Mouse (Mus musculus): ENCODE measurements around the gene Gm28038.

The Gm28038 gene

DNA sequence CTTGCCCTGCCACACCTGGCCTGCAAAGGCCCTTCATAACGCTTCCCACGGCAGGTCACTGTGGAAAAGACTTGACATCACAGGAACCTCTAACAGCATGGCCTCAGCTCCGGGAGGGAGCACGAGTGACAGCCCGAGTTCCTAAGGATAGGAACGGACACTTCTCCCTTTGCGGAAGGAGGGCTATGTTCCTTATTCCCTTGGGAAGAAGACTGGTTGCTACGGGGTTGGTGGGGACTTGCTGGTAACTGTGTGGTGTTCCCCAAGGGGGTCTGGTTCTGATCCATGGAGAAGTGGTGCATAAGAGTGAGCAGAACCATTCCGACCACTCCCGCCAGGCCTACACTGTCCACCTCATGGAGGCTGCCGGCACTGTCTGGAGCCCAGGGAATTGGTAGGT, at the start of gene Gm28038:
Gm28038 (plus strand) TSS at position 301 of the 400 bp plus-strand sequence.
- 94% methylated on average over 11 of the region's 11 CpGs for WGBS

GRCm38 (mm10) chr2:30235593-30235992, 45.2 kb upstream of the Gm28038 start:
- WGBS = 82% methylated on average over 5 of the region's 5 CpGs

DNA sequence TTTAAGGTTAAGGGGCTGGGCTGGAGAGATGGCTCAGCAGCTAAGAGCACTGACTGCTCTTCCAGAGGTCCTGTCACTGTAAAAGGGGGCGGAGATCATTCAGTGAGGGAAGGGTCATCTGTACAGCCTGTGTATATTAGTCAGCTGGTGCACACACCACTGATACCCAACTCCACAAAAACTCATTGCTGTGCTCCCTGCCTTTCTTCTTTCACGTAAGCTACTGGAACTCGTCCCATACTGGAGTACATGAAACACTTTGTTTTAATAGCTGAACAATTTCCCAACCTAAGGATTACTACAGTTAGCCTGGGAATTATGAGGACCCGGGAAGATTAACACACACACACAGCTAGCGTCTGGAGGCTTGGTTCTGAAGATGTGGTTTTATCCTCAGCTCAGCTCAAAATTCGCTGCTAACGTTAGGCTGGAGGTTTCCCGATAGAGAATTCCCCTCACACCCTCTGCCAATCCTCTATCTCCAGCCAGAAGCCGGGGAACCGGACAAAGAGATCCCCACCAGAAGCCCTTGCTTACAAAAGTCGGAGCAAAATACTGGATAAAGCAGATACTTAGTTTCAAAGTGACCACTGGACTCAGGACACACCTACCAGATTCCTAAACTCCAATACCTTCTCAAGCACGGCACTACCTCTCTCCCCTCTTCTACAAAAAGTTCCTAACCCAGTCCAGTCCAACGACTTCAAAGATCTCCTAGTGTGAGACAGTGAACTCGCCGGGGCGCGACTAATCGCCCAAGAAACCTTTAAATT, 44.2 kb upstream of the Gm28038 start:
- 3% methylated on average over 18 of the region's 18 CpGs for WGBS

- WGBS = 1% methylated on average over 67 of the region's 67 CpGs
These were observed 43.5 kb upstream of the Gm28038 start, which contains the start of gene Lrrc8a for GRCm38 (mm10) chr2:30237199-30237880. Gene Lrrc8a (plus strand): TSS chr2:30237715.

GRCm38 (mm10) chr2:30237881-30238280, 43.0 kb upstream of the Gm28038 start:
- WGBS = under 1% methylated on average over 39 of the region's 42 CpGs

DNA sequence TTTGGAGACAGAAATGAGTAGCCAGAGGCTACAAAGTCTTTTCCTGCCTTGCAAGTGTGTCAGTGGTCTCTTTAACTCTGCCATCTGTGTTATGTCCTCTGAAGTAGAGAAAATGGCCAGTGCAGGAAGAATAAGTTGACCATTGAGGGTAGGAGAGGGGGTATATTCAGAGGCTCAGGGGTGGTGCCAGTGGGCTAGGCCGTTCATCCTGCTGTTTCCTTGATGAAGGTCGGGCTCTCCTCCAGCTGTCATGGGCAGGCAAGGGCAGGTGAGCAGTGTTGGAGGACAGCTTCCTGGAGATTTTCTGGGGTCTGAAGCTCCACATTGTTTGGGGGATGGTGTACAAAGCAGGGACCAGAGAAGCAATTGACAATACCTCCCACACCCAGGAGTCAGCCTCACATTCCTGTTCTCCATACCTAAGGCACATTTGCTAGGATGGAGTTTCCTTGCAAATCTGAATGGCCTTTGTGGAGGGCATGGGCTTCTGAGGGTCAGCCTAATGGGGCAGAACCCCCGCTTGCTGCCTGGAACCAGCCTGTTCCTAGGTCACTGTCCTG, 41.9 kb upstream of the Gm28038 start:
- WGBS = 66% methylated on average over 3 of the region's 3 CpGs

DNA sequence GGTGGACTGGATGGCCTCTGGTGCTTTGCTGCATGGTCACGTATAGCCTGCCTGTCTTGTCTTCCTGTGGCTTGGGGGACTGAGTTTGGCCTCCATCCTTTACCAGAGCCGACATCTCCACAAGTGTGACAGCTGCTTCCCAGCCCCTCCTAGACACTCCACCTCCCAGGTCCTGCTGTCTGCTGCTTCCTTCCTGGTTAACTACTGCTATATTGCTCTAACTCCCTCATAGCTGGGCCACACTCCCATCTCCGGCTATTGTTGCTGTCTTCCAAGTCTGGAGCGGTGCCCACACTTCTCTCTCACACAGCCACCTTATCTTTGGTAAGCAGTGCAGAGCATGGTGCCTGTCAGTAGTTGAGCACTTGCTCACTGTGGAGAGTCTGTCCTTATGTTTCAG, 41.1 kb upstream of the Gm28038 start:
- 31% methylated on average over 4 of the region's 4 CpGs for WGBS

DNA sequence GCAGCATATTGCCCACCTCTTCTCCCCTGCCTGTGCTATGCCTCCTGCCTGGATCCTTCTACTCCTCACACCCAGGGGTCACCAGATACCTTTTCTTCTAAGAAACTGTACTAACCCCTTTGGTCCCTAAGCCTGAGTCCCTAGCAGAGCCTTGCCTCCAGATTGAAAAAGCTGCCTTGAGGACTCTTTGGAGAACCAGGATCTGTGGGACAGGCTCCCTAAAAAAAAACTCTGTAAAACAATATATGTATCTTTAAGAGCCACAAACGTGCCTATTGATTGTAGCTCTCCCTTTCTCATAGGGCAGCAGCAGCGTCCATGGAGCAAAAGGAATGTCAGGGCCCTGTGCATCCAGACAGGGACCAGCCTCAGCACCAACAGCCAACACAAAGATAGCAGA, 40.6 kb upstream of the Gm28038 start, which contains the start of gene Gm28035:
Gm28035 (plus strand) TSS at position 301 of the 400 bp plus-strand sequence.
- 59% methylated on average over 2 of the region's 2 CpGs for WGBS

DNA sequence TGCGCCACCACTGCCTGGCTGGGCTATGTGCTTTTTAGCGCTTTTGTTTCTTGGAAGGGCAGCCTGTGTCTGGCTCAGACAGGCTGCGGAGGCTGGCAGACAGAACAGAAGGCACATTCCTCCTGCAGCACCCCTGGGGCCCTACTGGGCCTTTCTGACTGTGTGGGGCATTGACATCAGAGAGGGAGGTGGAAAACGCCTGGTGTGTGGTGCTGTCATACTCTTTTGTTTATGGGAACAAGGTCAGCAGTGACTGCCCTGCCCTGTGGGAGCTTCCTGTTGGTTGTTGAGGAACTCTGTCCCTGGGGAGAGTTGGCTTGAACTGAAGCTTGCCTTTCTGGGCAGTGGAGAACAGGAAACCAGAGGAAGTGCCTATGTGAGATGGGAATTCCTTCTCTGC, 38.3 kb upstream of the Gm28038 start:
- 33% methylated on average over 4 of the region's 4 CpGs for whole genome bisulfite sequencing

GRCm38 (mm10) chr2:30243391-30243790, 37.5 kb upstream of the Gm28038 start:
- 95% methylated on average over 4 of the region's 4 CpGs for WGBS

- 74% methylated on average over 7 of the region's 7 CpGs for WGBS
These were observed 36.2 kb upstream of the Gm28038 start for GRCm38 (mm10) chr2:30244595-30245178.

DNA sequence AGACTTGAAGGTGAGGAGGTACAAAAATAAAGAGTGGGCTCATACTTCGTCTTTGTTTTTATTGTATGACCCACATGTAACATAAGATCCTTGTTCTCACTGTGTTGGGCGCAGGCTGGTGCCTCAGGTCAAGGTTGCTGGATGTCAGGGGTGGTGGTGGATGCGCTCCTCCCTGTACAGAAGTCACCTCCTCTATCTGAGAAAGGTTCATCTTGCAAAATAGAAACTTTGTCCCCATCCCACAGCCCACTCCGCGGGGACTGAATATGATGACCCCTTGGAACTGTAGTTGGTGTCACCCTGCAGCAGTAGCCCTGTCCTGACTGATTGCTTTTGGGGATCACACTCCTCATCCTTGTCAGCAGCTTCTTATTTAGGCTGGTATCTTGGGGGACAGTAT, 33.8 kb upstream of the Gm28038 start:
- WGBS = 88% methylated on average over 5 of the region's 5 CpGs

GRCm38 (mm10) chr2:30247681-30248080, 33.2 kb upstream of the Gm28038 start:
- WGBS = 43% methylated on average over 4 of the region's 4 CpGs

- 63% methylated on average over 3 of the region's 3 CpGs for WGBS
These were observed 31.7 kb upstream of the Gm28038 start for GRCm38 (mm10) chr2:30249182-30249581.

GRCm38 (mm10) chr2:30250166-30251128, 30.4 kb upstream of the Gm28038 start:
- WGBS = 74% methylated on average over 10 of the region's 10 CpGs

DNA sequence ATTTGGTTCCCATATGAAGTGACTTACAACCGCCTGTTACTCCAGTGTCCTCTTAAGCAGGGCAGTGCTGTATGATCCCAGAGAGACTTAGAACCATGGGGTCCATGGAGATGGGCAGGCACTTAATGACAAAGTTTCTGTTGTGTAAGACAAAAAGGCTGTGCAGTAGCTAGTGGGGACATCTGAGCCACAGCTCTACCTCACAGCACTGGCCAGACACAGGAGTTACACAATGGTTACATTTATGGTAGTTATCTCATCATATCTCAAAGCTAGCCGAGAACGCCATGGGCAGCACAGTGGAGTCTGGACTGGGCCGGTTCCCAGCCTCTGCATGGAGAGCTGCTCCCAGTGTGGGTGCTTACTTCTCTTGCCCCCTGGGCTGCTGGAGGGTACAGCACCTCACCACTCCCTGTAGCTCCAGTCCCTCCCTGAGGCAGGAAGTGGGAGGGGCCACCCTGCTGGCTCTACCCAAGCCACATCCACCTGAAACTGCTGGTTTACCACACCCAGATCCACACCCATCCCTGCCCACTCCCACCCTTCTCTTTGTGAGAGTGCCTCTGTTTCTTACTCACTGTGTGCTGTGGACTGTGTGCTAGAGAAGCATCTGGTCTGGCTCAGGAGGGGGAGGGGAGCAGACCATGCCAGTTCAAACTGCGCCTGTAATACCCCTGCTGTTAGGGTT, 29.3 kb upstream of the Gm28038 start:
- 61% methylated on average over 5 of the region's 5 CpGs for WGBS

DNA sequence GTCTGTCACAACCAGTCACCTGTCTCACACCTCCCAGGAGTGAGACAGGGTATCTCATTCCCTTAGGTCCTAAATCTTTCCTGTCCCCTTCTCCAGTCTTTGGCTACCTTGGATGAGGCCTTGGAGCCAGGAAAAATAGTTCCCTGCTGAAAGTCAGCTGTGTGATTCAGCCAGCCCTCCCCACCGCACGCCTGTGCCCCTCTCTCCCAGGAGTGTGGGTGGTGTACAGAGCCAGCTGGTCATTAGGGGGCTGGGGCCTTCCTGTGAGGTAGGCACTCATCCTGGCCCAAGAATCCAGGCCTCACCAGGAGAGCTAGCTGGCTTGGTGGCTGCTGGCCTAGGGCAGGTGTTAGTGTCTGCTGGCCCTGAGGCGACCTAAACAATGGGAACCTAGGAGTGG, 28.3 kb upstream of the Gm28038 start:
- 55% methylated on average over 3 of the region's 3 CpGs for WGBS

GRCm38 (mm10) chr2:30253809-30254208, 27.0 kb upstream of the Gm28038 start:
- WGBS = 70% methylated on average over 5 of the region's 5 CpGs

DNA sequence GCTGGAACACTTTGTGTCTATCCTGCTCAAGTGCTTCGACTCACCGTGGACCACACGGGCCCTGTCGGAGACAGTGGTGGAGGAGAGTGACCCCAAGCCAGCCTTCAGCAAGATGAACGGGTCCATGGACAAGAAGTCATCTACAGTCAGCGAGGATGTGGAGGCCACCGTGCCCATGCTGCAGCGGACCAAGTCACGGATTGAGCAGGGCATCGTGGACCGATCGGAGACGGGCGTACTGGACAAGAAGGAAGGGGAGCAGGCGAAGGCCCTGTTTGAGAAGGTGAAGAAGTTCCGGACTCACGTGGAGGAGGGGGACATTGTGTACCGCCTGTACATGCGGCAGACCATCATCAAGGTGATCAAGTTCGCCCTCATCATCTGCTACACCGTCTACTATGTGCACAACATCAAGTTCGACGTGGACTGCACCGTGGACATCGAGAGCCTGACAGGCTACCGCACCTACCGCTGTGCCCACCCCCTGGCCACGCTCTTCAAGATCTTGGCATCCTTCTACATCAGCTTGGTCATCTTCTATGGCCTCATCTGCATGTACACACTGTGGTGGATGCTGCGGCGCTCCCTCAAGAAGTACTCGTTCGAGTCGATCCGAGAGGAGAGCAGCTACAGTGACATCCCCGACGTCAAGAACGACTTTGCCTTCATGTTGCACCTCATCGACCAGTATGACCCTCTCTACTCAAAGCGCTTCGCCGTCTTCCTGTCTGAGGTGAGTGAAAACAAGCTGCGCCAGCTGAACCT, 25.0 kb upstream of the Gm28038 start:
- WGBS = 95% methylated on average over 42 of the region's 42 CpGs
